Mouse (Mus musculus) stomach, embryonic 15.5 days (tissue): ENCODE results near the gene Mtr. TPM values are rescaled to one million over a fixed set of nuclear protein-coding genes. Genes with fewer than 3 reads are reported as not detected.

Experiments
- ATAC-seq: fragments of 200-750 bp; cut with Nextera tagmentation; 2 replicates; pipeline ENCODE4 v1.8.0; 2017; ENCODE audit warnings: low read depth, moderate number of reproducible peaks, moderate TSS enrichment; ENCODE audit not compliant: insufficient read depth, low FRiP score
- H3K27ac ChIP-seq: fragments of 300-500 bp; sonication (generic); 2 replicates; pipeline ENCODE4 v1.5.1; 2015; ENCODE audit warnings: mild to moderate bottlenecking, inconsistent platforms
- H3K27me3 ChIP-seq: fragments of 300-500 bp; sonication (generic); replicated peaks from 2 replicates; pipeline ENCODE4 v1.6.1; 2015; ENCODE audit warnings: inconsistent platforms
- H3K36me3 ChIP-seq: fragments of 300-500 bp; sonication (generic); 2 replicates; pipeline ENCODE4 v1.6.1; 2015; ENCODE audit warnings: inconsistent platforms
- H3K4me1 ChIP-seq: fragments of 300-500 bp; sonication (generic); 2 replicates; pipeline ENCODE4 v1.6.1; 2015; ENCODE audit warnings: inconsistent platforms
- H3K4me2 ChIP-seq: fragments of 300-500 bp; sonication (generic); 2 replicates; pipeline ENCODE4 v1.6.1; 2015; ENCODE audit warnings: mild to moderate bottlenecking, inconsistent platforms
- H3K4me3 ChIP-seq: fragments of 300-500 bp; sonication (generic); replicated peaks from 2 replicates; pipeline ENCODE4 v1.5.1; 2015; ENCODE audit warnings: inconsistent platforms
- H3K9ac ChIP-seq: fragments of 300-500 bp; sonication (generic); 2 replicates; pipeline ENCODE4 v1.6.1; 2015; ENCODE audit warnings: inconsistent platforms
- H3K9me3 ChIP-seq: fragments of 300-500 bp; sonication (generic); 2 replicates; pipeline ENCODE4 v1.6.1; 2016; ENCODE audit warnings: inconsistent platforms
- WGBS: fragments of 180-500 bp; shearing (Covaris S2); methylation state at CpG from one replicate; pipeline ENCODE4 v1.1.7; 2015; 5-methylcytosine and 5-hydroxymethylcytosine counted together
- polyA plus RNA-seq: library from polyadenylated mRNA; unstranded; fragments of >200 nt; fragmentation: Nextera tagmentation; extraction: Ambion mirVana; gene quantifications from 2 replicates; pipeline ENCODE4 v1.2.1, GENCODE M21; 2015

The Mtr gene
- polyA plus RNA-seq: 9.6 and 10.1 TPM in 2 replicates

GRCm38 (mm10) chr13:12257391-12258380 lies at the start of gene Mtr:
TSS of gene Mtr (minus strand) at chr13:12258113.
- peak within 1 kb of the TSS; percentile 59 for H3K4me2 ChIP-seq
- under 1% methylated on average over 69 of the region's 69 CpGs for WGBS
- peak; percentile 100 for ATAC-seq
- H3K4me3 ChIP-seq: peak within 1 kb of the TSS; percentile 84
- H3K4me1 ChIP-seq: no peaks in the 10 kb centered on the region
- H3K9me3 ChIP-seq: no peaks in the 10 kb centered on the region
- no peaks in the 10 kb centered on the region for H3K27me3 ChIP-seq
- peak within 1 kb of the TSS; percentile 90 for H3K27ac ChIP-seq
- no peaks in the 10 kb centered on the region; the same call in 1 of the 2 replicates for H3K36me3 ChIP-seq
- peak within 1 kb of the TSS; percentile 61 for H3K9ac ChIP-seq

GRCm38 (mm10) chr13:12307286-12307685 lies 49.4 kb upstream of the Mtr start:
- Histone ChIP-seq H3K9ac (no peak overlapping the region; the same call in 1 of the 2 replicates), H3K9me3 (no peaks in the 10 kb centered on the region), H3K27ac (no peak overlapping the region), H3K36me3 (no peaks in the 10 kb centered on the region), H3K4me3 (no peak overlapping the region), H3K4me1 (peaks cover 10% of the 10 kb centered on the region; the same call in 1 of the 2 replicates), H3K27me3 (no peaks in the 10 kb centered on the region), H3K4me2 (no peak overlapping the region)
- WGBS: 57% methylated on average over 4 of the region's 4 CpGs
- no peak for ATAC-seq

GRCm38 (mm10) chr13:12305540-12305939 lies 47.6 kb upstream of the Mtr start:
- ATAC-seq: no peak
- no peak overlapping the region for H3K4me2 ChIP-seq
- no peak overlapping the region for H3K9ac ChIP-seq
- H3K27me3 ChIP-seq: no peaks in the 10 kb centered on the region
- H3K9me3 ChIP-seq: no peaks in the 10 kb centered on the region
- H3K4me1 ChIP-seq: peaks cover 8% of the 10 kb centered on the region; the same call in 1 of the 2 replicates
- no peak overlapping the region for H3K4me3 ChIP-seq
- no peaks in the 10 kb centered on the region for H3K36me3 ChIP-seq
- no peak overlapping the region for H3K27ac ChIP-seq
- WGBS: 80% methylated on average over 8 of the region's 8 CpGs

- WGBS: 93% methylated on average over 5 of the region's 5 CpGs
- no peak for ATAC-seq
- H3K9me3 ChIP-seq: no peaks in the 10 kb centered on the region
- no peak overlapping the region for H3K27ac ChIP-seq
- H3K4me3 ChIP-seq: no peak overlapping the region
- H3K36me3 ChIP-seq: no peaks in the 10 kb centered on the region
- peaks cover 8% of the 10 kb centered on the region; the same call in 1 of the 2 replicates for H3K4me1 ChIP-seq
- no peak overlapping the region for H3K9ac ChIP-seq
- H3K4me2 ChIP-seq: no peak overlapping the region
- no peaks in the 10 kb centered on the region for H3K27me3 ChIP-seq
Observed at GRCm38 (mm10) chr13:12304991-12305390, 47.1 kb upstream of the Mtr start.

- peak; percentile 47; the same call in 1 of the 2 replicates for ATAC-seq
- WGBS: 59% methylated on average over 6 of the region's 6 CpGs
Observed at GRCm38 (mm10) chr13:12297777-12298176, 39.9 kb upstream of the Mtr start.

GRCm38 (mm10) chr13:12296701-12297100 lies 38.8 kb upstream of the Mtr start:
- no peaks in the 10 kb centered on the region for H3K4me1 ChIP-seq
- no peak overlapping the region for H3K4me3 ChIP-seq
- H3K27me3 ChIP-seq: no peaks in the 10 kb centered on the region
- no peak overlapping the region for H3K27ac ChIP-seq
- H3K36me3 ChIP-seq: no peaks in the 10 kb centered on the region
- 83% methylated on average over 3 of the region's 3 CpGs for WGBS
- H3K9me3 ChIP-seq: no peaks in the 10 kb centered on the region
- no peak overlapping the region for H3K9ac ChIP-seq
- no peak overlapping the region for H3K4me2 ChIP-seq
- ATAC-seq: no peak

More at GRCm38 (mm10) chr13:12297777-12298176, 39.9 kb upstream of the Mtr start:
- no peaks in the 10 kb centered on the region for H3K27me3 ChIP-seq
- no peaks in the 10 kb centered on the region for H3K9me3 ChIP-seq
- no peak overlapping the region for H3K4me3 ChIP-seq
- no peak overlapping the region for H3K9ac ChIP-seq
- no peaks in the 10 kb centered on the region for H3K36me3 ChIP-seq
- H3K4me2 ChIP-seq: no peak overlapping the region
- no peaks in the 10 kb centered on the region for H3K4me1 ChIP-seq
- H3K27ac ChIP-seq: no peak overlapping the region

GRCm38 (mm10) chr13:12293810-12294209 lies 35.9 kb upstream of the Mtr start:
- 75% methylated on average over 7 of the region's 7 CpGs for WGBS
- ATAC-seq: no peak

GRCm38 (mm10) chr13:12290700-12291099 lies 32.8 kb upstream of the Mtr start:
- no peak overlapping the region for H3K9ac ChIP-seq
- H3K4me1 ChIP-seq: no peaks in the 10 kb centered on the region
- ATAC-seq: no peak
- H3K4me2 ChIP-seq: no peak overlapping the region
- WGBS: 81% methylated on average over 7 of the region's 7 CpGs
- H3K4me3 ChIP-seq: no peak overlapping the region
- H3K9me3 ChIP-seq: no peaks in the 10 kb centered on the region
- no peak overlapping the region for H3K27ac ChIP-seq
- no peaks in the 10 kb centered on the region for H3K27me3 ChIP-seq
- no peaks in the 10 kb centered on the region for H3K36me3 ChIP-seq

More at GRCm38 (mm10) chr13:12293810-12294209, 35.9 kb upstream of the Mtr start:
- no peak overlapping the region for H3K27ac ChIP-seq
- H3K4me3 ChIP-seq: no peak overlapping the region
- no peak overlapping the region for H3K4me2 ChIP-seq
- no peaks in the 10 kb centered on the region for H3K9me3 ChIP-seq
- no peaks in the 10 kb centered on the region for H3K27me3 ChIP-seq
- no peaks in the 10 kb centered on the region for H3K36me3 ChIP-seq
- no peak overlapping the region for H3K9ac ChIP-seq
- no peaks in the 10 kb centered on the region for H3K4me1 ChIP-seq

GRCm38 (mm10) chr13:12284528-12284927 lies 26.6 kb upstream of the Mtr start:
- H3K4me1 ChIP-seq: no peaks in the 10 kb centered on the region
- H3K9me3 ChIP-seq: no peaks in the 10 kb centered on the region
- no peak overlapping the region for H3K4me2 ChIP-seq
- H3K4me3 ChIP-seq: no peak overlapping the region
- no peak overlapping the region for H3K27ac ChIP-seq
- H3K36me3 ChIP-seq: no peaks in the 10 kb centered on the region
- WGBS: 87% methylated on average over 11 of the region's 11 CpGs
- H3K9ac ChIP-seq: no peak overlapping the region
- no peaks in the 10 kb centered on the region for H3K27me3 ChIP-seq
- ATAC-seq: no peak

GRCm38 (mm10) chr13:12283826-12284225 lies 25.9 kb upstream of the Mtr start:
- no peaks in the 10 kb centered on the region for H3K9me3 ChIP-seq
- no peaks in the 10 kb centered on the region for H3K27me3 ChIP-seq
- no peak overlapping the region for H3K4me2 ChIP-seq
- H3K36me3 ChIP-seq: no peaks in the 10 kb centered on the region
- no peak overlapping the region for H3K4me3 ChIP-seq
- no peak for ATAC-seq
- H3K27ac ChIP-seq: no peak overlapping the region
- no peak overlapping the region for H3K9ac ChIP-seq
- H3K4me1 ChIP-seq: no peaks in the 10 kb centered on the region
- 81% methylated on average over 3 of the region's 3 CpGs for WGBS

GRCm38 (mm10) chr13:12274721-12275120 lies 16.8 kb upstream of the Mtr start:
- Histone ChIP-seq H3K4me1 (no peaks in the 10 kb centered on the region), H3K27me3 (no peaks in the 10 kb centered on the region), H3K4me2 (no peak overlapping the region), H3K4me3 (no peak overlapping the region), H3K9ac (no peak overlapping the region), H3K36me3 (no peaks in the 10 kb centered on the region), H3K27ac (no peak overlapping the region), H3K9me3 (no peaks in the 10 kb centered on the region)
- ATAC-seq: peak; percentile 77; the same call in 1 of the 2 replicates
- 73% methylated on average over 6 of the region's 6 CpGs for WGBS

- Histone ChIP-seq H3K9ac (no peak overlapping the region), H3K4me3 (no peak overlapping the region), H3K4me2 (no peak overlapping the region), H3K4me1 (no peaks in the 10 kb centered on the region), H3K9me3 (no peaks in the 10 kb centered on the region), H3K27ac (peak overlapping the region; percentile 31; the same call in 1 of the 2 replicates), H3K36me3 (no peaks in the 10 kb centered on the region), H3K27me3 (no peaks in the 10 kb centered on the region)
- no peak for ATAC-seq
- WGBS: 82% methylated on average over 4 of the region's 4 CpGs
Observed at GRCm38 (mm10) chr13:12274220-12274619, 16.3 kb upstream of the Mtr start.
